Mouse (Mus musculus) naive thymus-derived CD4-positive, alpha-beta T cell, adult 2 months (primary cell): ENCODE data around the gene A930004D18Rik.

ENCODE experiments used
- DNase-seq: peaks from one replicate; pipeline ENCODE4 v3.0.0-alpha.2; 2011; ENCODE audit warnings: low read depth

The A930004D18Rik gene

GRCm38 (mm10) chr2:18053243-18053950, 15.9 kb upstream of the A930004D18Rik start:
- no peak for DNase-seq

- no peak for DNase-seq
These were observed 15.0 kb upstream of the A930004D18Rik start for GRCm38 (mm10) chr2:18052581-18052980.

GRCm38 (mm10) chr2:18051831-18052170, 14.3 kb upstream of the A930004D18Rik start:
- no peak for DNase-seq

- no peak for DNase-seq
These were observed 13.7 kb upstream of the A930004D18Rik start for GRCm38 (mm10) chr2:18051026-18051830.

GRCm38 (mm10) chr2:18050541-18050985, 13.0 kb upstream of the A930004D18Rik start:
- peak; percentile 53 for DNase-seq

GRCm38 (mm10) chr2:18050018-18050417, 12.5 kb upstream of the A930004D18Rik start:
- DNase-seq = no peak

GRCm38 (mm10) chr2:18049279-18049821, 11.8 kb upstream of the A930004D18Rik start:
- peak; percentile 17 for DNase-seq

GRCm38 (mm10) chr2:18048453-18049075, 11.0 kb upstream of the A930004D18Rik start, which contains the start of gene Skida1:
Gene Skida1, minus strand, starts transcription at chr2:18049051.
- peak; percentile 24 for DNase-seq

- peak; percentile 65 for DNase-seq
These were observed 10.3 kb upstream of the A930004D18Rik start for GRCm38 (mm10) chr2:18047646-18048452.

- DNase-seq = peak; percentile 55
These were observed 9.5 kb upstream of the A930004D18Rik start for GRCm38 (mm10) chr2:18046758-18047645.

GRCm38 (mm10) chr2:18046186-18046585, 8.6 kb upstream of the A930004D18Rik start:
- DNase-seq = peak; percentile 23

GRCm38 (mm10) chr2:18045781-18046181, 8.2 kb upstream of the A930004D18Rik start:
- no peak for DNase-seq

- DNase-seq = no peak
These were observed 7.7 kb upstream of the A930004D18Rik start for GRCm38 (mm10) chr2:18045143-18045780.

GRCm38 (mm10) chr2:18041199-18041885, 3.8 kb upstream of the A930004D18Rik start:
- no peak for DNase-seq

- DNase-seq = no peak
These were observed 3.0 kb upstream of the A930004D18Rik start for GRCm38 (mm10) chr2:18040347-18041160.

- no peak for DNase-seq
These were observed 2.2 kb upstream of the A930004D18Rik start for GRCm38 (mm10) chr2:18039566-18040290.

GRCm38 (mm10) chr2:18038895-18039371, 1.4 kb upstream of the A930004D18Rik start:
- no peak for DNase-seq
